Mouse (Mus musculus): ENCODE results near the gene Tmem104.

The Tmem104 gene

GRCm38 (mm10) chr11:115202316-115202715 is 15.0 kb downstream of the Tmem104 start:
- DNase-seq = peak; percentile 55 to 63

DNA sequence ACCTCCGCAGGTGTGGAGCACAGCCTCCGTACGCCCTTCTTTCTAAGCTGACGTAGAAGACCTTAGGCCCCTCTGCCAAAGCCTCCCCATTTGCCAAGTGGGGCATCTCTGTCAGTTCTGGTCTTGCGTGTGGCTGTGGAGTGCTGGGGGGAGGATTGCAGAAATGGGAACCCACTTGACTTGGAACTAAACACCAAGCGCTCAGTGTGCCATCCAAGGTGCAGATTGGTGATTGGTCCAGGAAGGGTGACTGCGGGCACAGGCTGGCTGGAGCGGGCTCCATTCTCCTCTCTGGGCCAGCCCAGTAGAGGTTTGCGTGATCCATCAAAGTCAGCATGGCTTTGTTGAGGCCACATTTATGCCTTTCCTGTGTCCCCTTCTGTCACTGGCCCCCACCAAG is 15.5 kb downstream of the Tmem104 start:
- no peak for DNase-seq

DNA sequence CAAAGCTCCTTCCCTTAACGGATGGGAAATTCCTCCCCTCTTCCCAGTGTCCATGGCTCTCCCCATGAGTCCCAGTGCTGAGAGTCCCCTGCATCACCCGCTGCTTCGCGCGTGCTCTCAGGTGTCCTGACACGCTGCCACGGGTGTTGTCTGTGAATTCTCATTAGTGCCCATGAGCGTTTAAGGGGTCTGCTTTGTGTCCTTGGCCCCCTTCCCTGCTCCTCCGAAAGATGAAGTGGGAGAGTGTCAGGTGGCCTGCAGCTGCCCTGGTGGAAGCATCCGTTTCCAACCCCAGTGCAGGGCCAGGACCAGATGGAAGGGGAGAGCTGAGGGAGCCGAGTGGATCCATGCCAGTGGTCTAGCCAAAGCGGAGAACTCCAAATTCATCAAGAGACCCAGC is 20.8 kb downstream of the Tmem104 start:
- DNase-seq = no peak

- DNase-seq = no peak
Measured at GRCm38 (mm10) chr11:115208776-115209732, 21.8 kb downstream of the Tmem104 start.

DNA sequence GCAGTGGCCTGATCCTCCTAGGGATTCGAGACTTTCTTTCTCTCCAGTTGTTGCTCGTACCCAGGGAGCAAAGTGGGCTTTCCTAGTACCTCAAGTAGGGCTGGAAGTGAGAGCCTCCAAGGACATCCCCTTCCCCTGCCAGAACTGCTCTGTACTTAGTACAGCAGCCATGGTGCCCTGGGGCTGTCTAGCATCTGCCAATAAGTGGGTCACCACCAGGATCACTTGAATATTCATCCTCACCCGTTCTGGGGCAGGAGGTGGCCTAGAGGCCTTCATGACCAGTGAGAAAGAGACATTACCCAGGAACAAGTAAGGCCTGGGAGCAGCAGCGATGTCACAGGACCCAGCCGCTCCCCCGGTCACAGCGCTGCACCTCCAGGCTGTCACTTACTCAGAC is 22.7 kb downstream of the Tmem104 start:
- DNase-seq = no peak

- DNase-seq = no peak
Measured at GRCm38 (mm10) chr11:115212116-115212515, 24.8 kb downstream of the Tmem104 start.

- DNase-seq = no peak
Measured at GRCm38 (mm10) chr11:115215123-115215522, 27.8 kb downstream of the Tmem104 start.

DNA sequence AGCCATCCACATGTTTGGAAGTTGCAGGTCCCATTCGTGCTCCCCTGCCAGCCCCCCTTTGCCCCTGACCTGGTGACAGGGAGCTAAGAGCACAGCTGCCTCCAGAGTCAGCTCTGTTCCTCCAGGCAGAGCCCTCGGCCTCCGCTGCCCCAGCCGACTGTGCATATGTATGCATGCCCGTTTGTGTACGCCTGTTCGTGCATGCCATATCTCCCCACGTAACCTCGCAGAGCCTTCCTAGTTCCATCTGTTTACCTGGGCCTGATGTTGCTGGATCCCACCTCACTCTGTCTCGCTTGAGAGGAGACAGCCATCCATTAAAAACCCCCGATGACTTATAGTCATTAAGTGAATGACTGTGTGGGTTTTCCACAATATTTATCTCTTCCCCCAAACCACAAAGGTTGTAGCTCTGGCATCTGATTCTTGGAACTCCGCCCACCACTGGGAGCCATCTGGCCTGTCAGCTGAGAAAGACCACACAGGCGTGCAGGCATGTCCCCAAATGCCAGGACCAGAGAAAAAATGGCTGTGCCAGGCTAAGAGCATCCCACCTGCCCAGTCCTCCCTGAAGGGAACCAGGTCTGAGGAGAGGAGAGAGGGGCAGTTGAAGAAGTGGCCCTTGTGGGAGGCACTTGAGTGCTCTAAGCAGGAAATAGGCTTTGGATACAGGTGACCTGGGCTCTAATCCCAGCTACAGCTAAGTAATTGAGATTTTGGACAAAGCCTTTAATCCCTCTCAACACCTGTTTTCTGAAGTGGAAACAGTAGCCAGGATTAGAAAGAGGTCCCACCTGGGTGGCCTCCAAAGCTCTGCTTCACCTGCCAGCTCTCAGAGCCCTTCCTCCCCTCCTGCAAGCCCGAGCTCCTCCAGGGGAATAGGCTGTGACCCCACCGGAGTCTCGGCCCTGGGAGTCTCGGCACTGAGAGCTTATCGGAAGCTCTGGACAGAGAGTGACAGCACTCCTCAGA is 30.4 kb downstream of the Tmem104 start:
- no peak for DNase-seq

DNA sequence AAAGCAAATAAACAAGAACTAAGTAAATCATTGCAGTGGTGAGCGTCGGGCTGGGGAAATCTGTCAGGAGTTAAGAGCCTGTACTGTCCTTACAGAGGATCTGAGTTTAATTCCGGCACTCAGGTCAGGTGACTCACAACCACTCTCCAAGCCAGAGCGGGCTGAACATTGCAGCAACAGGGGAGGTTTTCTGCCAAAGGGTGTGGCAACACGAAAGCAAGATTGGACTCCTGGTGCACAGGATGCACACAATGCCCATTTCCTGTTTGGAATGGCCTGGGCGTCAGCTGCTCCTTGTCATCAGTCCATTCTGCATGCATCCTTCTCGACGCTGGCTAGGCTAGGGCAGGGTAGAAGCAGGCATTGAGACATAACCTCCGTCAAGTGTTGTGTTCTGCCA is 32.0 kb downstream of the Tmem104 start:
- no peak for DNase-seq

DNA sequence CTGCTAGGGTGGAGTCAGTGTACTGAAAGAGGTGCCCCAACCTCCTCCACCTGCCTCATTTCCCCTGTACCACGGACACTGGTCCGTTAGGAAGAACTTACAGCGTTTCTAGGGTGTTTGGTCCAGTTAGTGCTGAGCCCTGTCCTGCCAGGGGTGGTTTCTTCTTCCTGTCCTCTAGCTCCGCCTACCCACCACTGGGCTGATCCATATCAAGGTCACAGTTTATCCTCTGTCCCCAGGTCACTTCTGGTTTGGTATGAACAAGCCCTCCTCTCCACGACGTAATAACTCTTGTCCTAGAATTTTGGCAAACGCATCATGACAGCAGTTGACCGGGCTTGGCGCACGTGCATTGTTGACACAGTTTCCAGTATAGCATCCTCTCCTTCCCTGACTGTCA is 32.4 kb downstream of the Tmem104 start:
- DNase-seq = no peak

- DNase-seq = no peak
Measured at GRCm38 (mm10) chr11:115222077-115222476, 34.8 kb downstream of the Tmem104 start.

GRCm38 (mm10) chr11:115222570-115222969 is 35.3 kb downstream of the Tmem104 start:
- no peak for DNase-seq

DNA sequence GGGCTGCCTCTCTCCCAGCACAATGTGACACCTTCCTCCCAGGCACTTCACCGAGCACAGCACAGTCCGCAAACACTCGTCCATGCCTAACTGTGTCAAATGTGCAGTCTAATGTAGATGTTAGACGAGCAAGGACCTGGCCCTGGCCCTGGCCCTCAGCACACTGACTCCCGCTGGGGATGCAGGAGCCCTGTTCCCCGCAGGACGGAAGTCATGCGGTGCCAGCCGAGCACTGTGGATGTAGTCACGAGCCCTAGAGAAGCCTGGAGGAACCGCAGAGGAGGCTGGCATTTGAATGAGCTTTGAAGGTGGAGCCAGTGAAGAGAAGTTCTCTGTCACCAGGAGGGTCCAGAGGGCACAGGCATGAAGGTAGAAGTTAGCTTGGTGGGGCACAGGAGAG is 36.2 kb downstream of the Tmem104 start:
- DNase-seq = no peak

DNA sequence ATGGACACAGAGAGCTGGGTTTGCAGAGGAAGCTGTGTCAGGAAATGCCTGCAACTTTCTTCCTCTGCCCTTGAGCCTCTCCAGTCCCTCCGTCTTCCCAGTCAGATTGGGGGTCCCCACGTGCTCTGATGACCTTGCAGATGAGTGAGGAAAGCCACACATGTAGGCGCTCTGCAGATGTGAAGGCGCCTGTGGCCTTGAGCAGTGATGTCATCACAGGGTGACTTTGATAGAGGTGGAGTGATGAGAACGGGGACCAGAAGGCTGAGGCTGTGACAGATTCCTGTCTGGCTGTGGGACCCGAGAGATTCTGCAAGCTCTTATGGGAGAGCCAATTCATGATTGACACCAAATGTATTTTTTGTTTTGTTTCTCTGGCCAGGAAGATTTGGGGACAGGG is 36.6 kb downstream of the Tmem104 start:
- DNase-seq = no peak

DNA sequence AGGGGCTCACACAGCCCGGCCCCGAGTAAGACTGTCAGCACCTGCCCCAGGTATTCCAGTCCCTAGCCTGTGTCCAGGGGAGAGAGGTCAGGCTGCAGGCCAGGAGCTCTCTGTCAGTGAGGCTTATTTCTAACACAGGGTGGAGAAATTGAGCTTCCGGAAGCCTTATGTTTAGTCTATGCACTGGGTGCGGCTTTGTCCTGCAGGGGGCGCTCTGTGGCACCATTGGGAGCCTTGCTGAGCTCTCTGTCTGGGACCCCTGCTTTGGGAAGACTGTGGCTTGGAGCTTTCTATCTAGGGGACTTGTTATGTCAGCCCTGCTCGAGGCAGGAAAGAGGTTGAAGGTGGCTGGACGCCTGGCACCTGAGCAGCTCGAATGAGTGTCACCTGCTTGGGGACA is 37.6 kb downstream of the Tmem104 start:
- peak; percentile 51 to 52 for DNase-seq

DNA sequence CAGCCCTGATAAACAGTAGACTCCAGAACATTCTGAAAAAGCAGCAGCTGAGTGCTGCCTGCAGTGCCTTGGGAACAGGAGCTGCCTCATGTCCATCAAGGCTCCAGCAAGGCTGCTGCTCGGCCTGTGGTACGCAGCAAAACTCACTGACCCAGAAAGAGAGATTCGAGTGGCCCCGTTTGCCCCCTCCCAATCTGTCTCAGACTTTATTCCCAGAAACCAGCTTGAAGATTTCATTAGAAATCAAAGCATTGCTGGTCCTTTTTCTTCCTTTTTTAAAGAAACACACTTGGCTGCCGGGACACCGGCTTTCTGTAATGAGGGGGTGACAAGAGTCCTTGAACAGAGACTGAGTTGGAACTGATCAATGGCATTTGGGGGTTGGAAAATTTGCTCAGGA is 38.0 kb downstream of the Tmem104 start:
- DNase-seq = no peak

- DNase-seq = peak; percentile 54 to 66
Measured at GRCm38 (mm10) chr11:115226811-115227491, 39.7 kb downstream of the Tmem104 start.

- DNase-seq = no peak
Measured at GRCm38 (mm10) chr11:115227640-115228039, 40.4 kb downstream of the Tmem104 start.

- no peak for DNase-seq
Measured at GRCm38 (mm10) chr11:115228430-115228829, 41.1 kb downstream of the Tmem104 start.

DNA sequence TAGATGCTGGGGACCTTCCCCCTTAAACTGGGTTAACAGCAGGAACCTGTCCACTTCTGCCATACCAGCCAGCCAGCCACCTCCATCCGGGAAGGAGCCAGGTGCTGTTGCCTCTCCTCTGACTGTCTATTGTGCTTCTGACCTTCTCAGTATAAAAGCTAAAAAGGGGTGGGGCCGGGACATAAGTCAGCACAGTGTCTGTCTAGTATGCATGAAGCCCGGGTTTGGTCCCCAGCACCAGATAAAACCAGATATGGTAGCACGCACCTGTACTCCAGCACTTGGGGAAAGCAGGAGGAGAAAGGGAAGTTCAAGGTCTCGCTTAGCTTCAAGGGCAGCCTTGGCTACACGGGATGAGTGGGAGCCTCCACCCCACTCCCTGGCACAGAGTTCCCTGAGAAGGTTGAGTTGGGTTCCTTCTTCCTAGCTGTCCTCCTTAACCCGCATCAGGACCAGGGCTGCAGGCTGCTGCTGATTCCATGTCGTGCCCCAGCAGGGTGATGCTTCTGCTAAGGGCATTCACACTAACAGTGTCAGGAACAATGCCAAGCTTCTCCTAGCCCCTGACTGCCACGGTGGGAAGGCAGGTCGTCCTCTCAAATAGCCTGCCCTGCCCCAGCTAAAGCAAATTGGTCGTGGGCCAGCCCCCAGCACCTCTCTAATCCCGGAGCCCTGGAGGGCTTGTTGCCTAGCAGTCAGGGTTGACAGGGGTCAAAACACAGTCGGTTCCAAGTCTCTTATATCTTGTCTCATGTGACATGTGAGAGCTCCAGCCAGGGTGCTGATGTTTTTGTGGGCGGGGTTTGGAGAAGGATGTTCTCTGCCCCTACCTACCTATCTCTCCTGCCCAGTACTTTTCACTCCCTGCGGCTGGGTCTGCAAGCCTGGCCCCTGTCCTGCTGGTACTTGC is 42.0 kb downstream of the Tmem104 start:
- DNase-seq = no peak

DNA sequence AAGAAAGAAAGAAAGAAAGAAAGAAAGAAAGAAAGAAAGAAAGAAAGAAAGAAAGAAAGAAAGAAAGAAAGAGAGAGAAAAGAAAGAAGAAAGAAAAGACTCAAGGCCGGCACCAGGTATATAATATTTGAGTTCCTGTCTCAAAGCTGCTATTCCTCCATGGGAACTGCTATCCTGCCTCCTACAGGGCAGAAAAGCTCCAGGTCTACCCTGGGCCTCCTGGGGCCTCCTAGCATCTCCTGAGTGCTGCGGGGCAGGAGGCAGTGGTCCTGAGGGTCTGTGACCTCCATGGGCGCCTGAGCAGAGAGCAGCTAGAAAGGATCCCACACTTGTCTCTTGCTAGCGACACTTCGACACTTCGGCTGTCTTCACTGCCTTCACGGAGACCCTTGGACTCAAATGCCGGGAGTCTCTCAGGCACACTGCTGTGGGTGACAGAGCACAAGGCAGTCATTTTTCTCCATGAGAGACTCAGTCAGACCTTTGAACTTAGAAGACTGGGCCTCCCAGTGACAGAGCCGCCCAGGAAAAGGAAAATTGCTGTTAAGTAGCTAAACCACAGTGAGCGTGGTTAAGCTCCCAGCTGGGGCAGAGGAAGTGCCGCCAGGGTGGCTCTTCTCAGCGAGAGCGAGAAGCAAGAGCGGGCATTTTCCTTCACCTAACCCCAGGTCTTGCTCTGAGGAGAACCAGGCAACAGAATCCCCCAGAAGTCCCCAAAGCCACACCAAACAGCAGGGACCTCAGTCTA is 44.1 kb downstream of the Tmem104 start:
- peak; percentile 69 to 79 for DNase-seq
